Mouse (Mus musculus) limb, embryonic 13.5 days (tissue): ENCODE results near the gene Aldoc. TPM values are rescaled to one million over a fixed set of nuclear protein-coding genes. Genes with fewer than 3 reads are reported as not detected.
A peak's percentile ranks its signal among the peaks of the same experiment; 100 is the strongest.
"Not testable (repeated sequence)": the region's sequence is repeated elsewhere in the genome, so short reads cannot be mapped to it uniquely, and the experiment has no call there.

Experiments used
- ATAC-seq: fragments of 200-750 bp; cut with Nextera tagmentation; 2 replicates; pipeline ENCODE4 v1.8.0; 2017; ENCODE audit warnings: low read depth, moderate number of reproducible peaks, moderate TSS enrichment; ENCODE audit not compliant: low FRiP score
- H3K27ac ChIP-seq: fragments of 300-500 bp; sonication (generic); 2 replicates; pipeline ENCODE4 v1.5.1; 2015; ENCODE audit warnings: inconsistent platforms, mild to moderate bottlenecking, moderate library complexity
- H3K27me3 ChIP-seq: fragments of 300-500 bp; sonication (generic); 2 replicates; pipeline ENCODE4 v1.6.1; 2015; ENCODE audit warnings: mild to moderate bottlenecking, inconsistent platforms
- H3K36me3 ChIP-seq: fragments of 300-500 bp; sonication (generic); 2 replicates; pipeline ENCODE4 v1.6.1; 2015; ENCODE audit warnings: inconsistent platforms, mild to moderate bottlenecking, moderate library complexity
- H3K4me1 ChIP-seq: fragments of 300-500 bp; sonication (generic); 2 replicates; pipeline ENCODE4 v1.6.1; 2015; ENCODE audit warnings: inconsistent platforms
- H3K4me2 ChIP-seq: fragments of 300-500 bp; sonication (generic); replicated peaks from 2 replicates; pipeline ENCODE4 v1.6.1; 2015; ENCODE audit warnings: inconsistent platforms, mild to moderate bottlenecking, moderate library complexity
- H3K4me3 ChIP-seq: fragments of 300-500 bp; sonication (generic); 2 replicates; pipeline ENCODE4 v1.5.1; 2015; ENCODE audit warnings: moderate library complexity, mild to moderate bottlenecking, inconsistent platforms
- H3K9ac ChIP-seq: fragments of 300-500 bp; sonication (generic); 2 replicates; pipeline ENCODE4 v1.6.1; 2015; ENCODE audit warnings: mild to moderate bottlenecking, inconsistent platforms
- H3K9me3 ChIP-seq: fragments of 300-500 bp; sonication (generic); 2 replicates; pipeline ENCODE4 v1.6.1; 2016; ENCODE audit warnings: inconsistent platforms
- WGBS: fragments of 180-500 bp; shearing (Covaris S2); methylation state at CpG from one replicate; pipeline ENCODE4 v1.1.7; 2015; 5-methylcytosine and 5-hydroxymethylcytosine counted together
- polyA plus RNA-seq: library from polyadenylated mRNA; unstranded; fragments of >200 nt; fragmentation: Nextera tagmentation; extraction: Ambion mirVana; gene quantifications from 2 replicates; pipeline ENCODE4 v1.2.1, GENCODE M21; 2015

The Aldoc gene
- polyA plus RNA-seq, result 6.5 and 6.6 TPM in 2 replicates

GRCm38 (mm10) chr11:78322860-78323259, at the start of gene Aldoc:
Gene Aldoc (plus strand): TSS chr11:78322968.
- Histone ChIP-seq H3K4me2 (peak within 1 kb of the TSS; percentile 47), H3K9ac (peak within 1 kb of the TSS; percentile 8; the same call in 1 of the 2 replicates), H3K4me1 (peaks cover 27% of the 10 kb centered on the region), H3K4me3 (peak within 1 kb of the TSS; percentile 15), H3K36me3 (peaks cover 50% of the 10 kb centered on the region), H3K27me3 (no peaks in the 10 kb centered on the region), H3K9me3 (no peaks in the 10 kb centered on the region), H3K27ac (peak within 1 kb of the TSS; percentile 67; the same call in 1 of the 2 replicates)
- 3% methylated on average over 15 of the region's 15 CpGs for WGBS
- peak; percentile 73 for ATAC-seq

- H3K27ac ChIP-seq, result no peak overlapping the region
- peaks cover 97% of the 10 kb centered on the region for H3K36me3 ChIP-seq
- 100% methylated on average over 1 of the region's 1 CpGs for WGBS
- no peaks in the 10 kb centered on the region for H3K27me3 ChIP-seq
- no peak overlapping the region for H3K4me2 ChIP-seq
- H3K4me1 ChIP-seq, result no peaks in the 10 kb centered on the region
- no peaks in the 10 kb centered on the region for H3K9me3 ChIP-seq
- H3K9ac ChIP-seq, result no peak overlapping the region
- no peak for ATAC-seq
- H3K4me3 ChIP-seq, result no peak overlapping the region
Measured at GRCm38 (mm10) chr11:78275596-78275995, 47.2 kb upstream of the Aldoc start.

- H3K27ac ChIP-seq, H3K4me1 ChIP-seq, H3K4me2 ChIP-seq, H3K9ac ChIP-seq, ATAC-seq, H3K27me3 ChIP-seq, H3K4me3 ChIP-seq, H3K9me3 ChIP-seq: not testable (repeated sequence)
- peaks cover 99% of the 10 kb centered on the region for H3K36me3 ChIP-seq
- WGBS, result 95% methylated on average over 4 of the region's 4 CpGs
Measured at GRCm38 (mm10) chr11:78276169-78276568, 46.6 kb upstream of the Aldoc start.

GRCm38 (mm10) chr11:78278853-78279252, 43.9 kb upstream of the Aldoc start:
- H3K27ac ChIP-seq, result no peak overlapping the region
- H3K9ac ChIP-seq, result no peak overlapping the region
- WGBS, result 92% methylated on average over 7 of the region's 7 CpGs
- H3K36me3 ChIP-seq, result peaks cover 98% of the 10 kb centered on the region
- H3K4me2 ChIP-seq, result no peak overlapping the region
- H3K4me3 ChIP-seq, result no peak overlapping the region
- H3K4me1 ChIP-seq, result no peaks in the 10 kb centered on the region
- H3K9me3 ChIP-seq, result no peaks in the 10 kb centered on the region
- ATAC-seq, result no peak
- no peaks in the 10 kb centered on the region for H3K27me3 ChIP-seq

GRCm38 (mm10) chr11:78279586-78279985, 43.2 kb upstream of the Aldoc start:
- no peak overlapping the region for H3K9ac ChIP-seq
- no peak overlapping the region for H3K4me2 ChIP-seq
- no peak overlapping the region for H3K27ac ChIP-seq
- no peaks in the 10 kb centered on the region for H3K9me3 ChIP-seq
- H3K36me3 ChIP-seq, result peaks cover 98% of the 10 kb centered on the region
- no peaks in the 10 kb centered on the region for H3K4me1 ChIP-seq
- no peak for ATAC-seq
- 92% methylated on average over 4 of the region's 4 CpGs for WGBS
- no peak overlapping the region for H3K4me3 ChIP-seq
- H3K27me3 ChIP-seq, result no peaks in the 10 kb centered on the region

- H3K36me3 ChIP-seq, result peaks cover 84% of the 10 kb centered on the region
- H3K9ac ChIP-seq, result no peak overlapping the region
- no peaks in the 10 kb centered on the region for H3K9me3 ChIP-seq
- 89% methylated on average over 7 of the region's 7 CpGs for WGBS
- H3K27me3 ChIP-seq, result no peaks in the 10 kb centered on the region
- H3K4me3 ChIP-seq, result no peak overlapping the region
- no peaks in the 10 kb centered on the region for H3K4me1 ChIP-seq
- ATAC-seq, result no peak
- H3K4me2 ChIP-seq, result no peak overlapping the region
- no peak overlapping the region for H3K27ac ChIP-seq
Measured at GRCm38 (mm10) chr11:78289146-78289763, 33.5 kb upstream of the Aldoc start.

GRCm38 (mm10) chr11:78290654-78291053, 32.1 kb upstream of the Aldoc start, which contains the start of gene BC030499:
Gene BC030499 (plus strand): TSS chr11:78290841.
- Histone ChIP-seq H3K36me3 (peaks cover 70% of the 10 kb centered on the region), H3K27ac (no peak within 1 kb of the TSS), H3K27me3 (no peaks in the 10 kb centered on the region), H3K4me1 (no peaks in the 10 kb centered on the region), H3K9me3 (no peaks in the 10 kb centered on the region), H3K9ac (no peak within 1 kb of the TSS), H3K4me2 (no peak within 1 kb of the TSS), H3K4me3 (no peak within 1 kb of the TSS)
- 88% methylated on average over 4 of the region's 4 CpGs for WGBS
- ATAC-seq, result no peak

GRCm38 (mm10) chr11:78294585-78294984, 28.2 kb upstream of the Aldoc start:
- H3K27me3 ChIP-seq, result no peaks in the 10 kb centered on the region
- no peak overlapping the region for H3K4me2 ChIP-seq
- WGBS, result 93% methylated on average over 6 of the region's 6 CpGs
- H3K27ac ChIP-seq, result no peak overlapping the region
- no peaks in the 10 kb centered on the region for H3K4me1 ChIP-seq
- H3K9ac ChIP-seq, result no peak overlapping the region
- H3K9me3 ChIP-seq, result no peaks in the 10 kb centered on the region
- H3K36me3 ChIP-seq, result peaks cover 34% of the 10 kb centered on the region
- H3K4me3 ChIP-seq, result no peak overlapping the region
- ATAC-seq, result no peak

GRCm38 (mm10) chr11:78300917-78301316, 21.9 kb upstream of the Aldoc start:
- H3K4me2 ChIP-seq, result peak overlapping the region; percentile 84
- no peaks in the 10 kb centered on the region for H3K27me3 ChIP-seq
- peak overlapping the region; percentile 65 for H3K9ac ChIP-seq
- H3K4me1 ChIP-seq, result peaks cover 11% of the 10 kb centered on the region
- peak overlapping the region; percentile 48; the same call in 1 of the 2 replicates for H3K27ac ChIP-seq
- H3K9me3 ChIP-seq, result no peaks in the 10 kb centered on the region
- peaks cover 28% of the 10 kb centered on the region for H3K36me3 ChIP-seq
- 0 out of 2 replicates have a peak, but pooled peaks have one; percentile 21 for ATAC-seq
- peak overlapping the region; percentile 83 for H3K4me3 ChIP-seq
- WGBS, result 59% methylated on average over 7 of the region's 7 CpGs

- Histone ChIP-seq H3K4me1 (peaks cover 13% of the 10 kb centered on the region), H3K4me3 (peak within 1 kb of the TSS; percentile 83), H3K4me2 (peak within 1 kb of the TSS; percentile 84), H3K27ac (peak within 1 kb of the TSS; percentile 48; the same call in 1 of the 2 replicates), H3K9ac (peak within 1 kb of the TSS; percentile 78), H3K27me3 (no peaks in the 10 kb centered on the region), H3K36me3 (peaks cover 32% of the 10 kb centered on the region), H3K9me3 (no peaks in the 10 kb centered on the region)
- ATAC-seq, result peak; percentile 99
- WGBS, result under 1% methylated on average over 45 of the region's 49 CpGs
Measured at GRCm38 (mm10) chr11:78301357-78302084, 21.2 kb upstream of the Aldoc start, which contains the start of gene Spag5. Gene Spag5 (plus strand): TSS chr11:78301529.

- no peak for ATAC-seq
- no peak overlapping the region for H3K4me3 ChIP-seq
- no peaks in the 10 kb centered on the region for H3K27me3 ChIP-seq
- H3K9ac ChIP-seq, result no peak overlapping the region
- H3K4me2 ChIP-seq, result no peak overlapping the region
- 88% methylated on average over 4 of the region's 4 CpGs for WGBS
- peaks cover 17% of the 10 kb centered on the region for H3K4me1 ChIP-seq
- H3K9me3 ChIP-seq, result no peaks in the 10 kb centered on the region
- H3K36me3 ChIP-seq, result peaks cover 61% of the 10 kb centered on the region
- no peak overlapping the region for H3K27ac ChIP-seq
Measured at GRCm38 (mm10) chr11:78305272-78305671, 17.5 kb upstream of the Aldoc start.

- Histone ChIP-seq H3K36me3 (peaks cover 85% of the 10 kb centered on the region), H3K27me3 (no peaks in the 10 kb centered on the region), H3K9ac (no peak overlapping the region)
Measured at GRCm38 (mm10) chr11:78310861-78311511, 11.8 kb upstream of the Aldoc start.

More at GRCm38 (mm10) chr11:78310861-78311511, 11.8 kb upstream of the Aldoc start:
- Histone ChIP-seq H3K4me1 (0 out of 2 replicates have a peak, but pooled peaks cover 6% of the 10 kb centered on the region), H3K27ac (no peak overlapping the region), H3K9me3 (no peaks in the 10 kb centered on the region), H3K4me3 (no peak overlapping the region), H3K4me2 (no peak overlapping the region)
- ATAC-seq, result no peak
- WGBS, result 82% methylated on average over 8 of the region's 8 CpGs
